Mouse (Mus musculus) layer of hippocampus, postnatal 14 days (tissue): ENCODE measurements at regions not wholly inside any gene's neighbourhood (a gene's known extent, or its start where the extent isn't known, plus 50 kb on each side); places are given as distances from the start of the nearest gene placed in this dataset.

Experiments used
- DNase-seq, 2 experiments: peaks; one replicate each; pipeline ENCODE4 v3.0.0; 2021 to 2022; ENCODE audit warnings: low spot score in 2 of 2, mixed read lengths in 1 of 2

GRCm38 (mm10) chr11:10798079-10798478, 315.9 kb upstream of the Vwc2 start:
- no peak for DNase-seq

GRCm38 (mm10) chr11:10840191-10840590, 273.8 kb upstream of the Vwc2 start:
- no peak for DNase-seq

- no peak for DNase-seq
Measured at GRCm38 (mm10) chr11:10841083-10841482, 272.9 kb upstream of the Vwc2 start.

- DNase-seq, result no peak
Measured at GRCm38 (mm10) chr11:10872267-10872666, 241.8 kb upstream of the Vwc2 start.

GRCm38 (mm10) chr11:10893302-10893701, 220.7 kb upstream of the Vwc2 start:
- peak; percentile 12 to 20 for DNase-seq

- DNase-seq, result no peak
Measured at GRCm38 (mm10) chr11:10923998-10924397, 190.0 kb upstream of the Vwc2 start.

- peak in 1 of 2 experiments; percentile 24 for DNase-seq
Measured at GRCm38 (mm10) chr11:10952914-10953313, 161.1 kb upstream of the Vwc2 start.
